Mouse (Mus musculus) thymus, adult 2 months (tissue): ENCODE results near the gene Pik3c2a. TPM values are rescaled to one million over a fixed set of nuclear protein-coding genes. Genes with fewer than 3 reads are reported as not detected.

Source experiments
- DNase-seq: peaks from one replicate; pipeline ENCODE4 v3.0.0; 2021
- H3K27ac ChIP-seq: fragments of 200-500 bp; 2 replicates; pipeline ENCODE4 v1.5.1; 2012; ENCODE audit warnings: low read length, control low read depth; ENCODE audit not compliant: control insufficient read depth, insufficient read depth
- H3K27me3 ChIP-seq: fragments of 200-500 bp; 2 replicates; pipeline ENCODE4 v1.6.1; 2012; ENCODE audit warnings: mild to moderate bottlenecking, low read length, moderate library complexity, mixed read lengths; ENCODE audit not compliant: control insufficient read depth, insufficient read depth
- H3K36me3 ChIP-seq: fragments of 200-500 bp; 2 replicates; pipeline ENCODE4 v1.6.1; 2012; ENCODE audit warnings: mild to moderate bottlenecking, low read length, moderate library complexity; ENCODE audit not compliant: control insufficient read depth, insufficient read depth
- H3K4me1 ChIP-seq: fragments of 200-500 bp; replicated peaks from 2 replicates; pipeline ENCODE4 v1.6.1; 2012; ENCODE audit warnings: low read length; ENCODE audit not compliant: control insufficient read depth, insufficient read depth
- H3K4me3 ChIP-seq: fragments of 200-500 bp; 2 replicates; pipeline ENCODE4 v1.5.1; 2012; ENCODE audit warnings: mild to moderate bottlenecking, low read length, control low read depth, moderate library complexity; ENCODE audit not compliant: control insufficient read depth, insufficient read depth
- CTCF ChIP-seq: fragments of 200-500 bp; IDR thresholded peaks from 2 replicates; pipeline ENCODE4 v1.5.1; 2012; ENCODE audit warnings: mild to moderate bottlenecking, control low read depth, low read length, moderate library complexity, borderline replicate concordance; ENCODE audit not compliant: control insufficient read depth, poor library complexity, insufficient read depth; ENCODE audit errors: extremely low read depth
- POLR2A ChIP-seq: fragments of 200-500 bp; IDR thresholded peaks from 2 replicates; pipeline ENCODE4 v1.6.1; 2012; ENCODE audit warnings: mild to moderate bottlenecking, low read length, control low read depth, moderate library complexity; ENCODE audit not compliant: control insufficient read depth, poor library complexity, insufficient read depth; ENCODE audit errors: extremely low read depth
- WGBS: fragments of 180-500 bp; shearing (Covaris S2); methylation state at CpG from one replicate; pipeline ENCODE4 v1.1.7; 2018; 5-methylcytosine and 5-hydroxymethylcytosine counted together
- polyA plus RNA-seq: library from polyadenylated mRNA; depleted of rRNA; stranded (reverse); fragments of >200 nt; gene quantifications from 2 replicates; pipeline ENCODE4 v1.2.3, GENCODE M21; 2012

The Pik3c2a gene
- polyA plus RNA-seq, 1 experiment = 5.0 TPM

DNA sequence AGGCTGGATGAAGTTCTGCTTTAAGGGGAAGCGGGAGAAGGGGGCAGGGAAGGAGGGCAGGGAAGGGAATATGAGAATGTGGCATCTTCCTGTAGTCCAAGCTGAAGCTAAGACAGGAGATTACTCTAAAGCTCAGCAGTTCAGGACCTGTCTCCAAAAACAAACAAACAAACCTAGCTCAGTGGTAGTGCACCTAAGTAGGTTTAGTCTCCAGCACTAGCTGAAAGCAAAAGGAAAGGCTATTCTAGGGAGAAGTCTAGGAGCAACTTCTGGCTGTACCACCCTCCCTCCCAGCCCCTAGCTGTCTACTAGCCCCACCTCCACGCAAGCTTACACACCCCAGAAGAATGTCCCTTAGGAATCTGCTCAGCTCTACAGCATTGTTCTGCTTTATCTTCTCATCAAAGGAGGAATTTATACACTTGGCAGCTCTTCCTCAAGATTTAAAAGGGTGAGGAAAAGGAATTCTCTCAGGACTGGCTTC is 1.1 kb upstream of the Pik3c2a start:
- Histone ChIP-seq H3K27ac (no peak overlapping the region), H3K4me1 (peaks cover 7% of the 10 kb centered on the region), H3K4me3 (no peak overlapping the region), H3K27me3 (no peaks in the 10 kb centered on the region; the same call in 1 of the 2 replicates), H3K36me3 (no peaks in the 10 kb centered on the region)
- no peak for DNase-seq
- TF ChIP-seq POLR2A = no peak
- no peak for TF ChIP-seq CTCF
- 23% methylated on average over 2 of the region's 2 CpGs for WGBS

- no peak for TF ChIP-seq POLR2A
- no peak; the same call in 1 of the 2 replicates for TF ChIP-seq CTCF
Observed at GRCm38 (mm10) chr7:116443697-116444325, 562 bp upstream of the Pik3c2a start.

DNA sequence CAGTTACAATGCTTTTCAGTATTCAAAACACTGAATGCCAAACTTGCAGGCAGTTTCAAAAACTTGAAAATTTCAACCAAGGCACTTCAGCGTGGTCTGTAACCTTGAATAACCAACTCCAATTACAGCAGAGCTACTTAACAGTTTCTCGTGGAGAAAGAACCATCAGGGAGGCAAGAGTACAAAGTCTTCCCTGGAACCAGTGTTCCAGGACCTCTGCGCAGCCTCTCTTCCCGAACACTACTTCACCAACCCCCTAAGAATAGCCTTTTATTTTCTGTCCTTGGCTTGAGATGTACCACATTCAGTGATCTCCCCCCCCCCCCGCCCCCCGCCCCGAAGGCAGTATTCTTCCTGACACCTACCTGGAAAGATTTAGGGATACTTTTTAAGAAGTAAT is 1.0 kb downstream of the Pik3c2a start:
- Histone ChIP-seq H3K4me1 (peaks cover 7% of the 10 kb centered on the region), H3K4me3 (no peak overlapping the region), H3K27me3 (no peaks in the 10 kb centered on the region; the same call in 1 of the 2 replicates), H3K27ac (no peak overlapping the region), H3K36me3 (no peaks in the 10 kb centered on the region)
- WGBS = 51% methylated on average over 7 of the region's 7 CpGs
- TF ChIP-seq POLR2A (no peak), CTCF (no peak)
- no peak for DNase-seq

More at GRCm38 (mm10) chr7:116443697-116444325, 562 bp upstream of the Pik3c2a start:
- Histone ChIP-seq H3K27me3 (no peaks in the 10 kb centered on the region; the same call in 1 of the 2 replicates), H3K27ac (no peak overlapping the region), H3K4me1 (peaks cover 7% of the 10 kb centered on the region), H3K36me3 (no peaks in the 10 kb centered on the region), H3K4me3 (peak overlapping the region; percentile 71)
- WGBS = 2% methylated on average over 38 of the region's 38 CpGs
- DNase-seq = no peak

GRCm38 (mm10) chr7:116441346-116441745 is 1.9 kb downstream of the Pik3c2a start:
- no peak for DNase-seq
- Histone ChIP-seq H3K4me3 (no peak overlapping the region), H3K27ac (no peak overlapping the region), H3K27me3 (no peaks in the 10 kb centered on the region; the same call in 1 of the 2 replicates), H3K4me1 (peaks cover 7% of the 10 kb centered on the region), H3K36me3 (no peaks in the 10 kb centered on the region)
- TF ChIP-seq CTCF = no peak
- no peak for TF ChIP-seq POLR2A
- 81% methylated on average over 1 of the region's 1 CpGs for WGBS

GRCm38 (mm10) chr7:116431661-116432060 is 11.6 kb downstream of the Pik3c2a start:
- H3K4me1 ChIP-seq = no peaks in the 10 kb centered on the region
- DNase-seq = no peak
- no peaks in the 10 kb centered on the region for H3K27me3 ChIP-seq
- no peak for TF ChIP-seq POLR2A
- no peak for TF ChIP-seq CTCF
- 90% methylated on average over 3 of the region's 3 CpGs for WGBS
- H3K36me3 ChIP-seq = no peaks in the 10 kb centered on the region
- H3K4me3 ChIP-seq = no peak overlapping the region
- no peak overlapping the region for H3K27ac ChIP-seq

DNA sequence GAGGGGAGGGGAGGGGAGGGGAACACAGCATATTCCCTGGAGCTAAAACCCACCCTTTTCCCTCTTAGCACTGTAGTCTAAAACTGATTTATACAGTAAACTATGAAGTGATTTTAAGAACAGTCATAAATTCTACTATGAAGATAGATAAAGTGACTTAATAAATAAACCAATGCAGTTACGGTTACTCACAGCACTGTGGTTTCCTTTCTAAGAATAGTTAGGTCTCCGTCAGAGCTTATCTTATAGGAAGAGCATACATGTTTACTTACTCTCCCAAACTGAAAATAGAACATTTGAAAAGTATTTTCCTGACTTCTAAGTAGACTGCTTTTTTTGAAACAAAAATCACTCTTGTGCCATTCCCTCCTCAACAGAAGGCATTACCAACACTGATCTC is 12.3 kb downstream of the Pik3c2a start:
- Histone ChIP-seq H3K36me3 (no peaks in the 10 kb centered on the region), H3K27ac (no peak overlapping the region), H3K27me3 (no peaks in the 10 kb centered on the region), H3K4me3 (no peak overlapping the region), H3K4me1 (no peaks in the 10 kb centered on the region)
- WGBS = 13% methylated on average over 2 of the region's 2 CpGs
- DNase-seq = no peak
- TF ChIP-seq CTCF = no peak
- no peak for TF ChIP-seq POLR2A

DNA sequence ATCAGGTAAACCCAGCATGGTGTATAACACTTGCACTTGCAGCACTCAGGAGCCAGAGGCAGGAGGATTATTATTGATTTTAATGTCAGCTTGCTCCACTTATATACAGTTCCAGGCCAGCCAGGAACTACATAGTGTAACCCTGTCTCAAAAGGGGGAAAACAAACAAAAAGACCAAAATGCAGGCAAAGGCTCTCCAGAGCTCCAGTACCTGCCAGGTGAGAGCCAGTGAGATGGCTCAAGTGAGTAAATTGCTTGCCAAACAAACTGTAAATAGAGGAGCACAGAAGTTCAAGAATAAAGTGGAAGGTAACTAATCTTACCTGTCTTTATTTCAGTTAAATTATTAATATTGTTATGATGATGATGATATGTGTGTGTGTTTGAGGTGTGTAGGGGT is 16.0 kb downstream of the Pik3c2a start:
- Histone ChIP-seq H3K27me3 (no peaks in the 10 kb centered on the region), H3K4me3 (no peak overlapping the region), H3K36me3 (no peaks in the 10 kb centered on the region), H3K27ac (no peak overlapping the region), H3K4me1 (no peaks in the 10 kb centered on the region)
- TF ChIP-seq CTCF (no peak), POLR2A (no peak)
- DNase-seq = no peak
